Mouse (Mus musculus) brain, embryonic 14.5 days (tissue): ENCODE measurements around the gene Zdhhc11.

ENCODE experiments used
- CTCF ChIP-seq: fragments of 200-500 bp; IDR thresholded peaks from 2 replicates; pipeline ENCODE4 v1.5.1; 2012; ENCODE audit warnings: inconsistent platforms, mild to moderate bottlenecking, moderate library complexity, borderline replicate concordance; ENCODE audit not compliant: insufficient read depth, insufficient read length; ENCODE audit errors: extremely low read depth
- POLR2A ChIP-seq: fragments of 200-500 bp; IDR thresholded peaks from 2 replicates; pipeline ENCODE4 v1.6.1; 2012; ENCODE audit warnings: mild to moderate bottlenecking, inconsistent platforms, borderline replicate concordance; ENCODE audit not compliant: poor library complexity, insufficient read depth, insufficient read length, severe bottlenecking; ENCODE audit errors: extremely low read depth

GRCm38 (mm10) chr13:73963551-73963950 lies at the start of gene Zdhhc11:
- TF ChIP-seq CTCF (no peak), POLR2A (no peak)
